Mouse (Mus musculus): Measurements from ENCODE around the gene Dact1. TPM values are rescaled to one million over a fixed set of nuclear protein-coding genes. Genes with fewer than 3 reads are reported as not detected.

The Dact1 gene
- polyA plus RNA-seq, 1 experiment: not detected

DNA sequence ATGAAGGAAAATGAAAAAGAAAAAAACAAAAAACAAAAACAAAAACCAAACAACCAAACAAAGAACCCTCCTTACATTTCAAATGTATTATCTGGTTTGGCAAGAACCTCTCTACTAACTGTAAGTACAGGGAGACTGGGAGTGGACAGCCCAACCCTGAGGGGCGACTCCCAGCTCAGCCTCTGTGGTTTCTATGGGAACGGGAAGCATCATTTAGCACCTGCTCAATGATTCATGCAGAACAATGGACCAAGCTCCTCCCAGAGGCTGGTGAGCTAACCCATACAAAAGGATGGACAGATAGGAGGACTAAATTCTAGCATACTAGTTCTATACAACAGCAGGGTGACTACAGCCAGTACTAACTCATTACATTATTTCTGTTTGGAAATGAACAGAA lies 40.4 kb downstream of the Dact1 start:
- no peaks in the 10 kb centered on the region for H3K27me3 ChIP-seq (ENCODE audit: control insufficient read depth)
- no peaks in the 10 kb centered on the region for H3K9me3 ChIP-seq (ENCODE audit: control insufficient read depth, low read length)
- TF ChIP-seq GATA1 (IDR thresholded peaks at IDR 0.05; ENCODE audit: low read length): no peak
- no peak for TF ChIP-seq TAL1 (IDR thresholded peaks at IDR 0.05; ENCODE audit: low read length)
- H3K36me3 ChIP-seq (ENCODE audit: control insufficient read depth): no peaks in the 10 kb centered on the region
- no peaks in the 10 kb centered on the region for H3K4me1 ChIP-seq (ENCODE audit: control insufficient read depth)
- H3K4me3 ChIP-seq (replicated peaks): no peak overlapping the region

DNA sequence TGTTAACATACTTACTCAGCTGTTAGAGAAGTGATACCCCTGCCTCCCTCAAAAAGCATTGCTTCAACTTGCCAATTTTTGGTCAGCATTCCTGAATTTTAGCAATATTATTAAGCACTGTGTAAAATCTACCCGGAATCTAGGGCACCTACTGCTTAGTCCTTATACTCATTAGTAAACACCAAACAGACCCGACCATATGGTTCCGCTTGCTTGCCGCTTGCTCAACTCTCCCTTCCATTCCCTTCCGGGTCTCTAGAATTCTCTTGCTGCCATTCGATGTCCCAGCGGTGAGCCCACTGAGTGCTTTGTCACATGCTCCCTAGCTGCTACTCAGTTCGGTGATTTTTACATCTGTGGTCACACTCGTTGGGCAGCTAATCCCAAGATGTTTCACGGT lies 45.0 kb downstream of the Dact1 start:
- no peak for TF ChIP-seq GATA1 (IDR thresholded peaks at IDR 0.05; ENCODE audit: low read length)
- TF ChIP-seq TAL1 (IDR thresholded peaks at IDR 0.05; ENCODE audit: low read length): no peak
- H3K4me3 ChIP-seq (replicated peaks): no peak overlapping the region

DNA sequence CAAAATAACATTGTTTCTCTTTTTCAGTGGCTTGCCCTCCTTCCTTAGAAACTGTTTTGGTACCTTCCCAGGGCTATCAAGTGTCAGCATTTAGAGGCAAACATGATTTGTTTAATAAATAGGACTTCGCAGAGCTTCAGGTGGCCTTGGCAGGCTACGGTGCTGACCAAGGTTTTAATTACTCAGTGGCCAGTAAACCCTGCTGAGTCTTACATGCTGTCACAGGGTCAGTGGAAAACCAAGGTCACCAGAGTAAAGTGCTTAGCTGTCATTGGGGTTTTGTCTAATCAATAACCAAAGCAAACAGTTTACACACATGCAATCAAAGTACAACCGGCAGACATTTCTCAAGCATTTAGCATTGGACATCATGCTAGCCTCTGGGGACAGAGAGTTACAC lies 45.4 kb downstream of the Dact1 start:
- TF ChIP-seq TAL1 (IDR thresholded peaks at IDR 0.05; ENCODE audit: low read length): no peak
- TF ChIP-seq GATA1 (IDR thresholded peaks at IDR 0.05; ENCODE audit: low read length): no peak
- no peaks in the 10 kb centered on the region for H3K36me3 ChIP-seq (ENCODE audit: control insufficient read depth)
- no peaks in the 10 kb centered on the region for H3K4me1 ChIP-seq (ENCODE audit: control insufficient read depth)
- no peaks in the 10 kb centered on the region; the same call in 1 of the 2 replicates for H3K9me3 ChIP-seq (ENCODE audit: control insufficient read depth, low read length)
- no peaks in the 10 kb centered on the region for H3K27me3 ChIP-seq (ENCODE audit: control insufficient read depth)
- H3K4me3 ChIP-seq (replicated peaks): no peak overlapping the region

More for the DNA sequence above, 45.0 kb downstream of the Dact1 start:
- Histone ChIP-seq H3K27me3 (ENCODE audit: control insufficient read depth) (no peaks in the 10 kb centered on the region), H3K9me3 (ENCODE audit: control insufficient read depth, low read length) (no peaks in the 10 kb centered on the region; the same call in 1 of the 2 replicates), H3K4me1 (ENCODE audit: control insufficient read depth) (no peaks in the 10 kb centered on the region), H3K36me3 (ENCODE audit: control insufficient read depth) (no peaks in the 10 kb centered on the region)

DNA sequence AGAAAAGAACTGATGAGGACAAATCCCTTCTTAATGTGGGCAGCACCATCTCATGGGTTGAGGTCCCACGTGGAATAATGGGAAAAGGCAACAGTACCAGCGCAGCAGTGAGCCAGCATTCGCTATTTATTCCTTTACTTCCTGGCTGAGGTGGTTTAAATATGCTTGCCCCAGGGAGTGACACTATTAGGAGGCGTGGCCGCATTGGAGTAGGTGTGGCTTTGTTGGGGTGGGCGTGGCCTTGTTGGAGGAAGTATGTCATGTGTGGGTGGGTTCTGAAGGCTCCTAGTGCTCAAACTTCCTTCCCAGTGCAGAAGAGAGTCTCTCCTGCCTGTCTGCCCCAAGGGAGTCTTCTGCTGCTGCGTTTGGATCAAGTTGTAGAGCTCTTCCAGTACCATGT lies 51.9 kb downstream of the Dact1 start:
- Histone ChIP-seq H3K9me3 (ENCODE audit: control insufficient read depth, low read length) (peaks cover 2% of the 10 kb centered on the region; the same call in 1 of the 2 replicates), H3K4me3 (replicated peaks) (no peak overlapping the region), H3K36me3 (ENCODE audit: control insufficient read depth) (no peaks in the 10 kb centered on the region), H3K27me3 (ENCODE audit: control insufficient read depth) (no peaks in the 10 kb centered on the region), H3K4me1 (ENCODE audit: control insufficient read depth) (no peaks in the 10 kb centered on the region)
- TF ChIP-seq GATA1 (IDR thresholded peaks at IDR 0.05; ENCODE audit: low read length): no peak
- no peak for TF ChIP-seq TAL1 (IDR thresholded peaks at IDR 0.05; ENCODE audit: low read length)

DNA sequence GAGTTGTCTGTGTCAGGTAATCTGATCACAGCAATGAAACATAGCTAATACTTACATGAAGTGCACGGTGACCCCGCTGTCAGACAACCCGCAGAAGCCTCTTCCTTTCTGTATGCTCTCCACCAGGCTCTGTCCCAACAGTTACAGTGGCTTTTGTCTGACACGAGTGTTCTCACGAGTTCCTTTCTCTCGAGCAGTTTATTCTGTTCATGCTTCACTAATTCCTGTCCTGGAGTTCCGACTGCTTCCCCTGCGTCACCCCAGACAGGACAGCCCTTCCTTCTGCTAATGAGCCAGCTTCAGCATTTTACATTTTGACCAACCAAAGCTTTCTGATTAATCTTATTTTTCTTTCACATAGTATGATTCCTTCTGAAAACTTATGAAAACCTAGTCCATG lies 52.7 kb downstream of the Dact1 start:
- no peaks in the 10 kb centered on the region for H3K36me3 ChIP-seq (ENCODE audit: control insufficient read depth)
- H3K4me3 ChIP-seq (replicated peaks): no peak overlapping the region
- no peaks in the 10 kb centered on the region for H3K27me3 ChIP-seq (ENCODE audit: control insufficient read depth)
- no peak for TF ChIP-seq GATA1 (IDR thresholded peaks at IDR 0.05; ENCODE audit: low read length)
- TF ChIP-seq TAL1 (IDR thresholded peaks at IDR 0.05; ENCODE audit: low read length): no peak
- H3K9me3 ChIP-seq (ENCODE audit: control insufficient read depth, low read length): peaks cover 2% of the 10 kb centered on the region; the same call in 1 of the 2 replicates
- H3K4me1 ChIP-seq (ENCODE audit: control insufficient read depth): no peaks in the 10 kb centered on the region

DNA sequence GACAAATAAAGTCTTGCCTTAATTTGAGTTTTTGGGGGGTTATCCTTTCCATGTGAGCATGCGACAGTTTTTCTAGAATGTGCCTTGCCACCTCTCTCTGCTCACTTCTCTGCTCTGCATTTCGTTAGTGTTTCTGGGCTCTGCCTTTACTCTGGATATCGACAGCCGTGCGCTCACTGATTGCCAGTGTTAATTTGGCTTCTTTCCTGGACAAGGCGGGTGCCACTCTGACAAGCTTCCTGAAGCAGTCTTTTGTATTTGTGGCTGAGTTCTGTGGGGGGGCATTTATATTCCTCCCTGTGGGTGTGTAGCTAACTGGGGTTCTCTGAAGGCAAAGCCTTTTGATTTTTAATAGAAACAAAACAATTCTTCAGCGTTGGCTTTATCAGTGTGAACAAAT lies 54.4 kb downstream of the Dact1 start:
- Histone ChIP-seq H3K36me3 (ENCODE audit: control insufficient read depth) (no peaks in the 10 kb centered on the region), H3K4me3 (replicated peaks) (no peak overlapping the region), H3K27me3 (ENCODE audit: control insufficient read depth) (no peaks in the 10 kb centered on the region), H3K9me3 (ENCODE audit: control insufficient read depth, low read length) (peaks cover 2% of the 10 kb centered on the region; the same call in 1 of the 2 replicates), H3K4me1 (ENCODE audit: control insufficient read depth) (no peaks in the 10 kb centered on the region)
- TF ChIP-seq TAL1 (IDR thresholded peaks at IDR 0.05; ENCODE audit: low read length) (no peak), GATA1 (IDR thresholded peaks at IDR 0.05; ENCODE audit: low read length) (no peak)

DNA sequence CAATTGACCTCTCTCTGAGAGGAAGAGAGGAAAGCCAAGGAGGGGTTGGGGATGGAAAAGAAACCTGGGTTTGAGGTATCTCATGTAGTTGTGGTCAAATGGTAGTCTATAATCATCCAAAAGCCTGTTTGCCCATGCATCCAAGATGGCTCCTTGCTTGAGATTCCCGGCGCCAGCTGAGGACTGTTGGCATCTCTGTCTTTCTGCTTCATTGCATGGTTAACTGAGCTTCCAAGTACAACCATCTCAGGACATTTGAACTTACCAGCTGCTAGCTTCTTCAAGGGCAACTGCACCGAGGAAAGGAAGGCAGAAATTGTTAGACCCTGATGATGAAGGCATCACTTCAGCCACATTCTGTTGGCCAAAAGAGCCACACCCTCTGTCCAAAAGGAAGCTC lies 54.8 kb downstream of the Dact1 start:
- Histone ChIP-seq H3K9me3 (ENCODE audit: control insufficient read depth, low read length) (peaks cover 2% of the 10 kb centered on the region; the same call in 1 of the 2 replicates), H3K4me1 (ENCODE audit: control insufficient read depth) (no peaks in the 10 kb centered on the region), H3K4me3 (replicated peaks) (no peak overlapping the region), H3K27me3 (ENCODE audit: control insufficient read depth) (no peaks in the 10 kb centered on the region), H3K36me3 (ENCODE audit: control insufficient read depth) (no peaks in the 10 kb centered on the region)
- TF ChIP-seq TAL1 (IDR thresholded peaks at IDR 0.05; ENCODE audit: low read length) (no peak), GATA1 (IDR thresholded peaks at IDR 0.05; ENCODE audit: low read length) (no peak)

DNA sequence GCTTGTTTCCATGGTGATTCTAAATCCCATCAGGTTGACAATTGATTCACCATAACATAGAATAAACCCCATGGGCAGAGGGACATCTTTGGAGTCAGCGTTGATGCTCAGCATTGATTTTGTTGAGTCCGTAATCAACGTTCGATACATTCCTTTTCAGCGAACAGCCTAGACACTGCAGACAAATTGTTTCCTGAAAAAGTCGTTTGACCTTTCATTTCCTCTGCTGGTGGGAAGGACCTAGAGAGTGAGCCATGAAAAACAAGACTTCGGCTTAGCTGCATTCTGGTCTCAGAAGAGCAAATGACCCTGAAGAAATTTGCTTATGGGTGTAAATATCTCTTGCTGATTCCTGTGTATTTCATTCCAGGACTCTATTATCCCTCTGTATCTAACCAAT lies 55.5 kb downstream of the Dact1 start:
- Histone ChIP-seq H3K4me1 (ENCODE audit: control insufficient read depth) (no peaks in the 10 kb centered on the region), H3K9me3 (ENCODE audit: control insufficient read depth, low read length) (peaks cover 2% of the 10 kb centered on the region; the same call in 1 of the 2 replicates), H3K36me3 (ENCODE audit: control insufficient read depth) (no peaks in the 10 kb centered on the region), H3K4me3 (replicated peaks) (no peak overlapping the region), H3K27me3 (ENCODE audit: control insufficient read depth) (no peaks in the 10 kb centered on the region)
- TF ChIP-seq GATA1 (IDR thresholded peaks at IDR 0.05; ENCODE audit: low read length) (no peak), TAL1 (IDR thresholded peaks at IDR 0.05; ENCODE audit: low read length) (no peak)

DNA sequence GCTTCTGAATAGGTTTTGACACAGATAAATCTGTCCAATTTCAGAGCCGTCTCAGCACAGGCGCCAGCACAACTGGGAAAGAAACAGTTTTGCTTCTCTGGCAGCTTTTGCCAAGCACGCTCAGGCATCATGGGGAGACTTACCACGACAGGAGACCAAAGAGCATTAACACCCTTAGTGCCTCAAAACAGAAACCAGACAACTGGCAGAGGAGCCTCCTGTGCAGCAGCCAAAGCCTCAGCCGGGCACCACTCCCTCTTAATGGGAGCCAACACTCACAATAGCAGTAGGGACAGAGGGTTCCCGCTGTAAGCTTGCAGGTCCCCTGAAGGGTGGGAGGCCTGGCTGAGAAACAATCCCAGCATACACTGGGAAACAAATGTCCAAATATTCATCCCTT lies 56.5 kb downstream of the Dact1 start:
- no peak for TF ChIP-seq TAL1 (IDR thresholded peaks at IDR 0.05; ENCODE audit: low read length)
- no peak for TF ChIP-seq GATA1 (IDR thresholded peaks at IDR 0.05; ENCODE audit: low read length)

DNA sequence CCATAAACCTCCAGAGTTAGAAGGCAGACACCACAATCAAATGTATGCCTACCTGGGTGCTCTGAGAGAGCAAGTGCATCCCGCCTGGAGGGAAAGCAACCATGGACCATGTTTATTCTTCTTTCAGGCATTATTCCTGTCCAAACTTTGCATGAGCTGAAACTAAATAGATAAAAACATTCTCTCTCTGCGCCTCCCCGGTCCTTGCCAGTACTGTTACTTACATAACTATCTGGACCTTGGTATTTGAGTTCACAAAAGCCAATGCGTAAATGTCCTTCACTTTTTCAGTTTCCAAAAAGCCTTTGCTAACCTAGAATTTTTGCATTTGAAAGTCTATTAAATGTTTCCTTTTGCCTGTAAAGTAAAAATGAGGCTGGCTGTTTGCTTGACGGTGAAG lies 58.9 kb downstream of the Dact1 start:
- TF ChIP-seq GATA1 (IDR thresholded peaks at IDR 0.05; ENCODE audit: low read length) (no peak), TAL1 (IDR thresholded peaks at IDR 0.05; ENCODE audit: low read length) (no peak)
- Histone ChIP-seq H3K4me3 (replicated peaks) (no peak overlapping the region), H3K27me3 (ENCODE audit: control insufficient read depth) (no peaks in the 10 kb centered on the region), H3K36me3 (ENCODE audit: control insufficient read depth) (no peaks in the 10 kb centered on the region), H3K9me3 (ENCODE audit: control insufficient read depth, low read length) (no peaks in the 10 kb centered on the region), H3K4me1 (ENCODE audit: control insufficient read depth) (no peaks in the 10 kb centered on the region)

More for the DNA sequence above, 56.5 kb downstream of the Dact1 start:
- Histone ChIP-seq H3K27me3 (ENCODE audit: control insufficient read depth) (no peaks in the 10 kb centered on the region), H3K4me1 (ENCODE audit: control insufficient read depth) (no peaks in the 10 kb centered on the region), H3K36me3 (ENCODE audit: control insufficient read depth) (no peaks in the 10 kb centered on the region), H3K4me3 (replicated peaks) (no peak overlapping the region), H3K9me3 (ENCODE audit: control insufficient read depth, low read length) (peaks cover 2% of the 10 kb centered on the region; the same call in 1 of the 2 replicates)

Other genes starting within 250 kb of the Dact1 start
- gene Tomm20l, start 198.5 kb upstream of the Dact1 start, polyA plus RNA-seq (2012): not detected in 2 replicates
- 0.45 and 1.0 TPM in 2 replicates for gene Timm9, start 173.2 kb upstream of the Dact1 start, polyA plus RNA-seq (2012)
- gene 2700049A03Rik, start 173.0 kb upstream of the Dact1 start, polyA plus RNA-seq (2012): 0.06 and 0.10 TPM in 2 replicates